Mouse (Mus musculus) forelimb bud, embryonic 11.5 days (tissue): ENCODE measurements at regions not wholly inside any gene's neighbourhood (a gene's known extent, or its start where the extent isn't known, plus 50 kb on each side); places are given as distances from the start of the nearest gene placed in this dataset.

Experiments used
- DNase-seq: peaks from one replicate; pipeline ENCODE4 v3.0.0-alpha.2; 2012; ENCODE audit warnings: low read depth, low spot score

DNA sequence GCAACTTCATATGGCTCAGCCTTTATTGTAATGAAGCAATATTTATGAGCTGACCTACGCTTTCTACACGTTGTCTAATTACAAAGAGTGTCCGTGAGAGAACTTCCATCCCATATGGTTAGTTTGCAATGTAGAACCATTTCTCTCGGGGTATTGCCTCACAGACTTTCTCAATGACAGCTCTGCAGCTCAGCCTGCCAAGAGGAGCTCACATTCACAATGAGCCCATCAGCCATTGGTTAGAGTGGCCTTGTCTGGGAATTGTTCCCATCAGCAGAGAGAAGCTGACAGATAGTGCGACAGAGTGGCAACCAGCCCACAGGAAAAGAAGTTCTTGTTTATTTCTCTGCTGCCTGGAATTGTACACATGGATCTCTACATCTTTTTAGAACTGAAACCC is 409.7 kb downstream of the Zfp704 start:
- DNase-seq: no peak

GRCm38 (mm10) chr3:9198652-9199332 is 411.1 kb downstream of the Zfp704 start:
- no peak for DNase-seq

DNA sequence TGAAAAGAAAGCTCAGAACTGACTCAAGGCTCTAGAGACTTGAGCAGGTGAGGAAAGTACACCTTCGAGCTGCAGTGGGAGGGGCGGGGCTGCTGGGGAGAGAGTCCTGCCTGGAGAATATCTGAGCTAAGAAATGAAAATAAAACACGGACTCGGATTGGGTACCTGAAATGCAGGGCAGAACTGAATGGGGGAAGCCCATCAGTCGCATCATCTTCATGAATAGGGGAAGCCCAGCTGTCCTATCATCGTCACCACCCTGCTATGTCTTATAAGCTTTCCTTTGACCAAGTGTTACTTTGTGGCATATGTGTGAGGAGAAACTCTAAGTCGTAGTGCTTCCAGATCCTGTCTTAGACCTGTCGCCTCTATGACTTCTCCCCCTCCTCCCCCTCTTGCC is 414.1 kb downstream of the Zfp704 start:
- DNase-seq: no peak

- DNase-seq: no peak
These were observed 420.3 kb downstream of the Zfp704 start for GRCm38 (mm10) chr3:9189366-9190287.

- no peak for DNase-seq
These were observed 423.3 kb downstream of the Zfp704 start for GRCm38 (mm10) chr3:9186364-9187120.

- no peak for DNase-seq
These were observed 428.3 kb downstream of the Zfp704 start for GRCm38 (mm10) chr3:9181576-9181975.

DNA sequence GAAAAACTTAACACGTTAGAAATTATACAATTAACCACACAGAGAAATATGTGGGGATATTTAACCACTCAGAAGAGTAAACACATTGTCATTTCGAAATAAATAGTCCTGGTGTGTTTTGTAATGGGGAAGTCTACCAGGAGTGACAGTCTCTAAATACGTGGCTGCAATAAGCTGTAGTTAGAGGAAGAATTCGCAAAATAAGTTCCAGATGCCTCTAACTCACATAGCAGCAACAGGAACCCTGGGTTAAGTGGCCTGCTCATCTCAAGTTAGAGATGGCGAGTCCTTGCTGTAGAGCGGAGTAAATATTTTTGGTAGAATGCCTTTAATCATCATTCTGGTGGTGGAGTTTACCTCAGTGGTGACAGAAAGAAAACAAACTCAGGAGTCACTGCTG is 430.2 kb downstream of the Zfp704 start:
- DNase-seq: no peak

DNA sequence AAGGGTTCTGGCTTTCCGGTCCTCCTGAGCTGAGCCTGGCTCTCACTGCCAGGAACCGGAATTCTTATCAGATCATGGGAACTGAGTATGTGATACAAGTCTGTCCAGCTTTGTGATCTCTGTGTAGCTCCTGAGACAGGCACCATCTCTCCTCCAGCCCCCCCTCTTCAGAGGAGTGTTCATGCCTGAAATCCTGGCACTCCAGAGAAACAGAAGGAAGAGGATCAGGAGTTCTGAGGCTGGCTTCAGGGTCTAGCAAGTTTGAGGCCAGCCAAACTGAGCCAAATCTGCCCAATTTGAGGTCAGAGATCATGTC is 435.4 kb downstream of the Zfp704 start:
- DNase-seq: no peak

GRCm38 (mm10) chr3:9173643-9174516 is 436.0 kb downstream of the Zfp704 start:
- peak; percentile 24 for DNase-seq

- no peak for DNase-seq
These were observed 437.9 kb downstream of the Zfp704 start for GRCm38 (mm10) chr3:9171970-9172369.

GRCm38 (mm10) chr3:9168955-9169354 is 440.9 kb downstream of the Zfp704 start:
- DNase-seq: no peak

- DNase-seq: no peak
These were observed 450.8 kb downstream of the Zfp704 start for GRCm38 (mm10) chr3:9159073-9159472.

- DNase-seq: no peak
These were observed 455.7 kb downstream of the Zfp704 start for GRCm38 (mm10) chr3:9154172-9154571.

- no peak for DNase-seq
These were observed 456.2 kb downstream of the Zfp704 start for GRCm38 (mm10) chr3:9153690-9154089.

DNA sequence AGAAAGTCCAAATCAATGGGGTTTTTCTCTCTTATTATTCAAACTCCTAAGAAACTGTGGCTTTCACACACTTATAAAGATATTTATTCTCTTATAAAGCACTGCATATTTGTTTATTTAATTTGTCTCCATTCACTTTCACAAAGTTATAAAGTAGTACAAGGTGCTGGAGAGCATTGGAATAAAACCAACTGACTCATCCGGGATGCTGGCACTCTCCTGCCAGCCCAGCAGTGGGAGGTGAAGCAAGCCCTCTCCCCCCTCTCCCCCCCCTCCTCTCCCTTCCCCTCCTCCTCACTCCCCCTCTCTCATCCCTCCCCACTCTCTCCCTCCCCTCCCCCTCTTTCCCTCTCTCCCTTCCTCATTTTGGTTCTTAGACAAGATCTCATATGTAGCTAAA is 457.6 kb downstream of the Zfp704 start:
- no peak for DNase-seq

- DNase-seq: no peak
These were observed 458.3 kb downstream of the Zfp704 start for GRCm38 (mm10) chr3:9151590-9151989.

- no peak for DNase-seq
These were observed 461.3 kb downstream of the Zfp704 start for GRCm38 (mm10) chr3:9148605-9149004.

DNA sequence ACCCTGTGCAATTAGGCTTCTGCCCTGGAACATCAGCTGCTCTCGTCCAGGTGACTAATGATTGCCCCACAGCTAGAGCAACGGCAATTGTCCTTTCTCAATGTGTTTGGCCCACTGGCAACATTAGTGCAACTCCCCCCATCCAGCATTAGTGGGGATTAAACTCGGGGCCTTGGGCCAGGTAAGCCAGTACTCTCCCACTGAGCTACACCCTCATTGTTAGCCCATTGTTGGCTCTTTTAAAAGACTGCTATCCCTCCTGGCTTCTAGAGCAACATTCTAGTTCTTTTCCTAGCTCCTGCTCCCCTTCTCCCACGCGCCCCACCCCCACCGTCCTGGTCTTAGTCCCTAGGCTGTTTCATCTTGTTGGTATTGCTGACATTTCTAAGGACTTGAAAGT is 463.4 kb downstream of the Zfp704 start:
- no peak for DNase-seq

- no peak for DNase-seq
These were observed 464.3 kb downstream of the Zfp704 start for GRCm38 (mm10) chr3:9145612-9146011.

- no peak for DNase-seq
These were observed 468.0 kb downstream of the Zfp704 start for GRCm38 (mm10) chr3:9141836-9142235.

GRCm38 (mm10) chr3:9137131-9137874 is 472.6 kb downstream of the Zfp704 start:
- no peak for DNase-seq
